ENCODE assay signal across 12 mouse cellular contexts in genomic region chr10:77008698-77009097, GRCm38 (mm10). TPM values are rescaled to one million over a fixed set of nuclear protein-coding genes. Genes with fewer than 3 reads are reported as not detected.
DNase-seq lines count a peak whose midpoint lies in the region; ATAC-seq lines count a peak whose summit lies in the region.
"Had no signal": no experiment of that assay in that cellular context is flagged by ENCODE, and none has a peak within 500 bp of the region (broad histone marks: within the 10 kb centered on the region; RNA-seq: fewer than 3 reads in every experiment).

No protein-coding gene starts in this region.

- no peak overlapping the region for H3K4me2 ChIP-seq in neural tube, embryonic 13.5 days
- no peak overlapping the region for H3K4me2 ChIP-seq in hindbrain, embryonic 15.5 days
- H3K4me2 ChIP-seq: heart, embryonic 15.5 days had no signal

- DNase-seq in cerebellum, adult 8-10 months, result peak; percentile 37
- no peak for DNase-seq in neural tube, embryonic 10.5 days (ENCODE audit: extremely low spot score, low spot score)
- no peak for DNase-seq in gastrocnemius, postnatal 36 days
- no peak for DNase-seq in kidney, postnatal 25 days
- DNase-seq: gastrocnemius, adult 2 months; lung, postnatal 10 days; spleen, adult 18-20 months had no signal

- H3K9me3 ChIP-seq in neural tube, embryonic 13.5 days, result no peaks in the 10 kb centered on the region
- H3K9me3 ChIP-seq in hindbrain, embryonic 15.5 days, result no peaks in the 10 kb centered on the region
- H3K9me3 ChIP-seq: heart, embryonic 15.5 days had no signal

- peak overlapping the region; percentile 83 for H3K27ac ChIP-seq in neural tube, embryonic 13.5 days (replicated peaks)
- peak overlapping the region; percentile 59; the same call in 1 of the 2 replicates for H3K27ac ChIP-seq in hindbrain, embryonic 15.5 days (replicated peaks)
- H3K27ac ChIP-seq: heart, embryonic 15.5 days had no signal

- H3K27me3 ChIP-seq in neural tube, embryonic 13.5 days, result no peaks in the 10 kb centered on the region
- H3K27me3 ChIP-seq in hindbrain, embryonic 15.5 days, result no peaks in the 10 kb centered on the region
- H3K27me3 ChIP-seq: heart, embryonic 15.5 days had no signal

- no peak overlapping the region for H3K4me3 ChIP-seq in neural tube, embryonic 13.5 days
- no peak overlapping the region for H3K4me3 ChIP-seq in hindbrain, embryonic 15.5 days
- H3K4me3 ChIP-seq: gastrocnemius, adult 2 months; heart, embryonic 15.5 days had no signal

- 88% methylated on average over 3 of the region's 3 CpGs for WGBS in neural tube, embryonic 13.5 days
- 74% methylated on average over 3 of the region's 3 CpGs for WGBS in hindbrain, embryonic 15.5 days

- H3K9ac ChIP-seq in neural tube, embryonic 13.5 days, result no peak overlapping the region
- H3K9ac ChIP-seq in hindbrain, embryonic 15.5 days, result no peak overlapping the region
- H3K9ac ChIP-seq: heart, embryonic 15.5 days had no signal

- peaks cover 19% of the 10 kb centered on the region for H3K4me1 ChIP-seq in neural tube, embryonic 13.5 days (replicated peaks)
- H3K4me1 ChIP-seq in hindbrain, embryonic 15.5 days (replicated peaks), result peaks cover 19% of the 10 kb centered on the region

- no peaks in the 10 kb centered on the region for H3K36me3 ChIP-seq in neural tube, embryonic 13.5 days
- no peaks in the 10 kb centered on the region for H3K36me3 ChIP-seq in hindbrain, embryonic 15.5 days
- H3K36me3 ChIP-seq: heart, embryonic 15.5 days had no signal

- intact Hi-C loops in gastrocnemius, postnatal 36 days (cut with DNase I), result no loop called here

- ATAC-seq in cerebellum, adult (ENCODE audit: insufficient number of reproducible peaks, low FRiP score, low TSS enrichment), result no peak; the same call in 1 of the 2 replicates
- no peak for ATAC-seq in neural tube, embryonic 13.5 days (ENCODE audit: low read depth)
- no peak for ATAC-seq in hindbrain, embryonic 15.5 days (ENCODE audit: low FRiP score, low read depth)
- no peak for ATAC-seq in megakaryocyte-erythroid progenitor cell, adult 5-6 weeks (replicated peaks; ENCODE audit: low FRiP score, low TSS enrichment, poor library complexity, severe bottlenecking)

RNA-seq across cellular contexts. Expression of gene Slc19a1, which starts 23.3 kb away (rescaled TPM):
- polyA plus RNA-seq in neural tube, embryonic 13.5 days (2015; fragmentation: Nextera tagmentation; extraction: Ambion mirVana), result 33.9 and 34.9 TPM in 2 replicates
- polyA plus RNA-seq in hindbrain, embryonic 15.5 days (2015; fragmentation: Nextera tagmentation; extraction: Ambion mirVana), result 41.8 and 42.9 TPM in 2 replicates
- total RNA-seq in gastrocnemius, postnatal 36 days (2021), result 1 to 10 TPM; 5.9 to 7.7 TPM
- 67.9 and 77.4 TPM in 2 replicates for total RNA-seq in megakaryocyte-erythroid progenitor cell, adult 5-6 weeks (2014; fragmentation: Nextera tagmentation)
- total RNA-seq in megakaryocyte-erythroid progenitor cell, adult 5-6 weeks (2017), result 27.3 and 29.6 TPM in 2 replicates

RNA-seq across cellular contexts. Expression of gene Pcbp3, which starts 47.0 kb away (rescaled TPM):
- 118 and 146 TPM in 2 replicates for polyA plus RNA-seq in neural tube, embryonic 13.5 days (2015; fragmentation: Nextera tagmentation; extraction: Ambion mirVana)
- polyA plus RNA-seq in hindbrain, embryonic 15.5 days (2015; fragmentation: Nextera tagmentation; extraction: Ambion mirVana), result 88.6 and 88.7 TPM in 2 replicates
- 1 to 10 TPM; 2.6 to 2.7 TPM for total RNA-seq in gastrocnemius, postnatal 36 days (2021)
- total RNA-seq in megakaryocyte-erythroid progenitor cell, adult 5-6 weeks (2014; fragmentation: Nextera tagmentation), result 16.8 and 20.1 TPM in 2 replicates
- total RNA-seq in megakaryocyte-erythroid progenitor cell, adult 5-6 weeks (2017), result 11.1 and 15.5 TPM in 2 replicates
